Mouse (Mus musculus): ENCODE results near the gene Plcb1.

The Plcb1 gene

DNA sequence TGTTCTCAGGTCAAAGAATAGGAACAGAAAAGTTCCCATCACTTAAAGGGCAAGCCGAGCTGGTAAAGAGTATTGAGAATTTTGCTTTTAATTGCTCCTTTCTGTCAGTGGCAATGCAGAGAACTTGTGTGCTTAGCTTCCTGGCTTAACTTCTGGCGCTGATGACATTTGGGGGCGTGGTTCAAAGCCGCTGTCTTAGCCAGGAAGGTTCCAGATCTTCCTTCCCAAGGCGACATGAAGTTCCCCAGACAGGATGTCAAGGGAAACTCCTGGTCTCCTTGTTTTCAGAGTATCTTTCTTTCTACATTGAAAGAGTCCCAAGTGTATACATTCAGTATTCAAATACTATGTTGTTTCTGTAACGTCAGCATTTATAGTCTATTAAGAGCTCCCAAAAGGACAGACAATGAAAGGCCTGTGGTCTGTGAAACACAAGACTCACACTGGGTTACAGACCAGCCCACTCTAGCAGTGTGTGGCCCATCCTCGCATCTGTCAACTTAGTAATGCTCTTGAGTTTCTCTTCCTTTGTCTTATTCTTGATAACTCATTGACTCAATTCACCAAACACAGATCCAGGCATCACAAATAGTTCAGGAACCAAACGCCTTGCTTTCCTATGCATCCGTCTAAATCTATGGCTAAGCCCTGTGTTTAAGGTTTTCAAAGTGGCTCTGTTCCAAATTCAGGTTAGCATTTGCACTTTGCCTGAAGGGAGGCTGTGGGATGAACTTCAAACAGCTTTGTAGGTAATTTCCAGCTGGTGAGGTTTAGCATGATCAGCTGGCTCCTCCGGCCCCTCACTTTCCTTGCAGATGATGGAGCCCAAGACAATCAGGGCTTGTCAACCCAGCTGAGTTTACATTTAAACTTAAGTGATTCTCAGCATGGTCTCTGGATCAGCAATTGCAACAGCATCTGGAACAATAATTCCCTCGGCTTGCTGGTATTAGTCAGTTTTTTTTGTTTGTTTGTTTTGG, 418.6 kb downstream of the Plcb1 start:
- no peak for DNase-seq (ENCODE audit: low spot score)

DNA sequence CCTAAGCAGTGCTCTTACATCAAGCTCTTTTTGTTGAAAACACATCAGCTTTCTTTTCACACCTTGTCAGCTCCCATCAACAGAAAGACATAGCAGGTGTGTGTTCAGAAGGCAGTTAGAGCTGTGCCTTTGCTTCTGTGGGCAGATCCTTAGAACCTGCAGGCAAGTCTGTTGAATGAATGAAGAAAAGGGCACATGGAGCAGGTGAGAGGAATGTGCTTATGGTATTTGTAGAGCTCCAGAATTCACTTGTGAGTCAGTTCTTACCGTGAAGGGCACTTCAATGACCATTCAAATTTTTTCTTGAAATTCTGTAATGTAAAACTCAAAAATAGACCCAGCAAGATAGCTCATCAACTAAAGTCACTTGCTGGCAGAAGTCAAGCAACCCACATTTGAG, 423.0 kb downstream of the Plcb1 start:
- no peak for DNase-seq (ENCODE audit: low spot score)

DNA sequence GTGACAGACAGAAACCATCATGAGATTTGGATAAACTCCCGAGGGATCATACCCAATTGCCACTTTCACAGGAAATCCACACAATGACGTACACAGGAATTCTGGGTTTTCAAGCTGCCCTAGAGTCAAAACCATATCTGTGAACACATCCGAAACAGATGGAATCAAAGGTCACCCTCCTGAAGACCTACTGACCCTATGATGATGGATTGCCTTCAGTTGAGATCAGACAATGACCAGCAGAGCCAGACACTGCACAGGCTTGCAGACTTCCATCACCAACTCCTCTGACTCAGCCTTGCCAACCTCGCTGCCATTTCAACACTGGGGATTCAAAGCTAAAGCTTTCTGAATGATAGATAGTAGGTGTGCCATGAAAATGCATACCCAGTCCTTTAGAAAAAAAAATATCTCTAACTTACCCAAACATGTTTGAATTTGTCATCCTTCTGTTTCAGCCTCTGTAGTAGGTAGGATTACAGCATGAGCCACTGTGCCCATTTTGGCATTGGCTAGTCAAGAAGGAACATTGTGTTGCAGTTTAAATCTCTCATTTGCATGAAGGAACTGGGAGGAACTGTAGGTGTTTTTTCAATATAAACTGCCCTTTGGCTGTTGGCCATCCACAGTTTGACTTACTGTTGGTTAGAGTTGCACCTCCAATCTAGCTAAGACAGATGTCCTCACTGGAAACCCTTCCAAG, 429.0 kb downstream of the Plcb1 start:
- DNase-seq (ENCODE audit: low spot score), result no peak

DNA sequence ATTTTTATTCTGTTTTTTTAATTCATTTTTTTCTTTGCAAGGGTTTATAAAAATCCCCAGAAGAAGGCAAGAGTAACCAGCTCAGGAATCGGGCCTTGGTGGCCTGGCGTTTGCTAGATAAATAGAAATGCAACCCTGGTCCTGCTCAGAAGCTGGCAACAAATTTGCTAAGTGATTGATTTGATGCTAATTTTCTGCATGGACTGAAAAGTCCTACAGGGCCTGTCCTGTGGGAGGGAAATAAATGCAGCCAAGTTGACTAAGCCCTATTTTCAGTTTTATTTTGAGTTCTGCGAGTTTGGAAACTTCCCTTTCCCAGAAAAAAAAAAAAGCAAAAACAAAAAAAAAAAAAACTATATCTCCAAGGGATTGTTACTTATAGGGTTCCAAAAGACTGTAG, 433.5 kb downstream of the Plcb1 start:
- DNase-seq (ENCODE audit: low spot score), result no peak

DNA sequence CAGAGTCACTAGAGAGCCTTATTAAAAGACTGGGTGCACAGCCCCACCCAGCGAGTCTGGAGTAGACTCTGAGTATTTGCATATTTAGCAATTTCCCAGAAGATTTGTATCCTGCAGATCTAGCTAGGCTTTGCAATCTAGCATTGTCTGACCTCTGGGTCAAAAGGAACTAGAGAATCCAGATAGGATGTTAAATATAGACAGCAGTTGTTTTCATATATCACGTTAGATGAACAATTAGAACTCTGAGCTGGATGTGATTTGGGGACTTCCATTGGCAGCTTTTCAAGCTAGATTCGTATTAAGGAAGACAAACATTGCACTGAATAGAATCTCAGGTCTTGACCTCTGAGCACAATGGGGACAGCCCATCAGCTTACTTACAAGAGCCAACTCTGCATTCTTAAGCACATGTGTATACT, 439.7 kb downstream of the Plcb1 start:
- no peak for DNase-seq (ENCODE audit: low spot score)

DNA sequence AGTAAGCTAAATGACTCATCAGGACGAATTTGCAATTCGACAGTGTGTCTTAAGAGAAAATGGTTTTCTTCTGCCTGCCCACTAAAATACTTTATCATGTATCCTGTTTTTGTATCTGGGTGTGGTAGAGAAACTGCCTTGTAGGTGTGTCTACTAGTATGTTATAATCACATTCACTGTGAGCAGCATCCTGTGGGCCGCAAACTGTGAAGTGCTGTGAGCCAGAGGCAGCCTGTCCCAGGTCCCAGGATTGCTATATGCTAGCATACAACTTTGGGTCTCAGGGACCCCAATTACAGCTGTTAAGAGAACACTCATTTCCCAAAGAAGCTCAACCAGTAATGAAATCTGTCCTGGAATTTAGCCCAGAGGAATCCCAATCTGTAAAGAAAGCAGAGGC, 444.4 kb downstream of the Plcb1 start:
- no peak for DNase-seq (ENCODE audit: low spot score)

DNA sequence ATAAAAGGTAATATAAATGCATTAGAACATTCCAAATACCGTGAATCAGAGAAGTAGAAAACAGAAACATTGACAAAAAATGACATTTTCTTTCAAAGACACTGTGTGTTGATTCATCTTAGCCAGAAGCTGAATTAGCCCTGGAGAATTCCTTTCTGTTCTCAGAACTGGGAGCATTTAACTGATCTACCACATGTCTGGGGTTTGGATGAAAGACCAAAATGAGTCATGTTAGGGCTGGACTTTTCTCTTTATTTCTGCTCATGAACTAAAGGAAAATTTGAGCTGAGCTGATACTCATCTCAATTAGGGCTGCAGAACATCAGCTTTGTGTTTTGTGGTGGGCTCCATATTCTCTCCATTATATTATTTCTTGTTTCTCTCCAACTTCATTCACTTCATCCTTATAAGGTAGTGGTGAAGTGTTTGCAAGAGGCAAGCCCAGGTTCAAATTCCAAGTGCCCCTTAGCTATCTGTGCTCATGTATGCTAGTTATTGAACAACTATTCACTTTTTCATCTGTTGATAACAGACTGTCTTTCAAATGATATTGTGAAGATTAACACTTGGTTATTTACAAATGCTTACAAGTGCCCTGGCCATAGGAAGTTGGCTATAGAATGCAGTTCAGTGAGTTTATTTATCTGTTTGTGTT, 456.9 kb downstream of the Plcb1 start:
- DNase-seq (ENCODE audit: low spot score), result no peak

DNA sequence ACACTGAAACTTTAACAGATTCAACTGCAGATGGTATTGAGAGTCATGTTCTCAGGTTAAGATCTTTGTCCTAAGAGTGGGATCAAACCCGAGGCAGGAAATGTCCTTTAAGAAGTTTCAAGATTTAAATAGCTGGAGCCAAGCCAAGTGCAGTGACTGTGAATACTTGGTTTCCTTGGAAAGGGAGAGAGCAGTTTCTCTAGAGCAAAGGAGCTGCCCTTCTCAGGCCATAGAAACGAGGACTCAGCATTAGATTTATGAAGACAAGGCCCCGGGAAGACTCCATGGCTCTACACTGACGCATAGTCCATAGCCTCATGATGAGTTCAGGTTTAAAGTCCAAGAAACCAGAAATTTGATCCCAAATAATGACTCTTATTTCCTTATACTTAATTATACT, 457.9 kb downstream of the Plcb1 start:
- DNase-seq (ENCODE audit: low spot score), result no peak

DNA sequence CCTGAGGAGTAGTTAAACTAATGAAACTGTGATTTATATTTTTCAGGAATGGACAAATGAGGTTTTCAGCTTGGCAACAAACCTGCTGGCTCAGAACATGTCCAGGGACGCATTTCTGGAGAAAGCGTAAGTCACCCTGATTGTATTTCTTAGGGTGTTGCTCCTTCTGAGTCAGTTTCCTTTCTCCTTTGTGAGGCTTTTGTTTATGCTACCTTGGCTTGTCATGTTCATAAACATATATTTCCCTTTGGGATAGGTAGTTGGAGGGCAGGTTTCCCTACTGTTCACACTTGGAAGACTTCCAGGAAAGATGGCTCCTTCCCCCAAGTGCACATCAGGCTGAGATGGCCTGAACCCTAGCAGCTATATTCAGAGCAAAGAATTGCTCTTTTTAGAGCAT, 464.1 kb downstream of the Plcb1 start:
- no peak for DNase-seq (ENCODE audit: low spot score)

DNA sequence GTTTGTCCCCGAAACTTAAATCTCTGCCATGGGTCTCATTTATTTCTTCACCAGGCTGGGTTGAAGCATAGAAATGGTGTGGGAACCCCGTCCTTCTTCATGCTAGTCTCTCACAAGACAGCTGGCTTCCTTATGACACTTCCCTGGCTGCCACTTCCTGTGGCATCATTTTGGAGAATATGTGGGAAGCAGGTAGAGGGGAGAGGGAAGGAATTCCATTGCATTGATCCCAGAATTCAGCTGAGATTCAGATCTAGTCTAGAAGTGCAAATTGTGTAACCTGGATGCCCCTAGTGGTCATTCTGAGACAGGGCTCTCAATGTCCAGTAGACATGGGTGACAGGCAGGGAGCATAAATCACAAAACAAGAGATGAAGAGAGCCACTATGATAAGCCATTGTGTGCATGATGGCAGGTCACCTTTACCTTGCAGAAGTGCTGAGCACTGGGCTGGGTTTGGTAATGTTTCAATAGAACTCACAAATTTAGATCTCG, 466.0 kb downstream of the Plcb1 start:
- no peak for DNase-seq (ENCODE audit: low spot score)

DNA sequence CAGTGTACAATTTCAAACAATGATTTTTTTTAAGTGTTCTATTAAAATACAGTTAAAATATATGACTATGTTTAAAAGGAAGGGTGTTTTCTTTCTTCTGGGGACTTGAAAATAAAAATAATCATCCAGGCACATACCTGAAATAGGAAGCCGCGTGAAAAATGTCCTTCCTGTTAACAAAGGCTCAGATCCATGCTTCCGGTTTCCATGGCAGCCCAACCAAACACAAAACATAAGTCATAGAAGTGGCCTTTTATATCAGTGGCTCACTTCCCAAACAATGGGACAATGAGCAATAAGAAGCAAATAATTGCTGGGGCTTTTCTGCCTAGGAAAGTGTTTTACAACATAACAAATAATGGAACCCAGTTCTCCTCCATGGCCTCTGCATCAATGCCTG, 473.3 kb downstream of the Plcb1 start:
- DNase-seq (ENCODE audit: low spot score), result no peak

DNA sequence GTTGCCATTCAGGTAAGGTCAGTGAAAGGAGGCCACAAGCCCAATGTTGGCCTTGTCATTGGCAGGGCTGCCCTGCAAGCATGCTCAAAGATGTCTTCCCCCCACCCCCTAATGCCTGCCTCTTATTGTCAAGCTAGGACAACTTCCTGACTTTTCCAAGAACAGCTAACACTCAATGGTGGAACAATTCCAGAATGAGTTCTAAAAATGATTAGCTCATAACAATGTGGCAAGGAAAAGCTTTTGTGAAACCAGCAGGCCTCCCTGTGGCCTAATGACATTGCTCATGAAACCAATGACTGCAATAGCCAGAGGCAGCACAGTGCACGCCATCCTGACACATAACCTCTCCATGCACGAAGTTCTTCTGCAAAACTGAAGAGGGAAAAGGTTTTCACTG, 478.1 kb downstream of the Plcb1 start:
- DNase-seq (ENCODE audit: low spot score), result no peak

DNA sequence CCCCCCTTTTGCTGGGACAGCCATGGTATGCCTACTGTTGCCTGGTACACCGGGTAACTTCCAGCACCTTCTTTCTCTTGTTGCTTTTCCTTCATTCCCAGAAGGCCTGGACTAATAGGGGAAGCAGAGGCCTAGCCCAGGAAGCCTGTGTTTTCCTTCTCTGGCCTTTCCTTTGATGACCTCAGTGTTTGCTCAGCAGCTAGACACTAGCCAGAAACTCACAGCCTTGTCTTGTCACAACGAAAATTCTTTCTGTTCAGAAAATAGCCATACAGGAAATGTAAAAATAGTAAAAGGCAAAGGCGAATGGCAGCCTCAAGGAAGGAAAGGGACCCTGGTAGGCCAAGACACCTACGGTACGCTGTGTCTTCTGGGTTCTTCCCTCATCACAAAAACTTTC, 489.1 kb downstream of the Plcb1 start:
- no peak for DNase-seq (ENCODE audit: low spot score)

DNA sequence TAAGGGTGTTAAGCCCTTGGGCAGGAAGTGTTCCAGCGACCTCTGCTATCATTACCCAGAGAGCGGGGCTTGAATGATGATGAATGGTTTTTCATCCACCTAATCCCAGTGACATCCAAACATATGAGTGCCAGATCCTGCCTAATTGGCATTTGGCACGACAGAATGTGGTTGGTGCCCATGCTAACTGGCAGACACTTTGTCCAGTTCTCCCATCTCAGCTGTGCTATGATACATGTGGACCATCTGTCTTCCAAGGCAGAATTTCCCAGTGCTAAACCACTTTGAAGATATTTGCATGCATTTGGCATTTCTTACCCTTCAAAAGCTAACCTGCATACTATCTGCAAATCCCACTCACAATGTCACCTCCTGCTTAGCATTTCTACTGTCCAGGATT, 492.6 kb downstream of the Plcb1 start:
- no peak for DNase-seq (ENCODE audit: low spot score)

DNA sequence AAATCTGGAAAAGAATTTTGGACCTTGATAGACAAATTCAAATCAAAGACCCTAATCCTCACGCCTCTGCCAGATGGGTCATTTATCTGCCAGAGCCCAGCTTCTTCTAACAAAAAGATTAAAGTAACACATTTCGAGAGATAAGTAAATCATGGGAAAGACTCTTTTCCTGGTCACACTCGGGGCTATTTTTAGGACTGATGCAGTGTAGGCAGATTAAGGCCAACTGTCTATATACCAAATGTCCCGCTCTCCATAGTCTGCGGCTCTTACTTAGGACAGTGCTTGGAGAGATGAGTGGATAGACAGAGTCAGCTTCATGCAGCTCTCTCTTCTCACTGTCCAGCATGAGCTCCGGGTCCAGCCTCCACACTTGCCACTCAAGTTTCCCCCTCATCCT, 493.2 kb downstream of the Plcb1 start:
- DNase-seq (ENCODE audit: low spot score), result no peak

DNA sequence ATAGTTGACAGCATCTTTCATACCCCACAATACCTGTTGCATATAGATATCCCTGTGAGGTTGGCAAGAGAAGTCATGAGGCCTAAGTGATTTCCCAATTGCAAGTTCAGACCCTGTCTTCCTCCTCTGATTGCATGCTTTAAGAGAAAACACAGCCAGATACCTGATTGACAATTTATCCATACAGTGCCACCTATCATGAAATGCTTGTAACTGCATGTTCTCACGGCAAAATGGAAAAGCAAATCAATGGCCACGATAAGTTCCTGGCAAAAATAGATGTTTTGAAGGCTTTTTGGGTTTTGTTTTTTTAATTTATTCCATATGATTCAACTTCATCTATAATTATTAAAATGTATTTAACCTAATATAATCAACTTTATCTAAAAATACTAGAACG, 497.9 kb downstream of the Plcb1 start:
- DNase-seq (ENCODE audit: low spot score), result no peak

DNA sequence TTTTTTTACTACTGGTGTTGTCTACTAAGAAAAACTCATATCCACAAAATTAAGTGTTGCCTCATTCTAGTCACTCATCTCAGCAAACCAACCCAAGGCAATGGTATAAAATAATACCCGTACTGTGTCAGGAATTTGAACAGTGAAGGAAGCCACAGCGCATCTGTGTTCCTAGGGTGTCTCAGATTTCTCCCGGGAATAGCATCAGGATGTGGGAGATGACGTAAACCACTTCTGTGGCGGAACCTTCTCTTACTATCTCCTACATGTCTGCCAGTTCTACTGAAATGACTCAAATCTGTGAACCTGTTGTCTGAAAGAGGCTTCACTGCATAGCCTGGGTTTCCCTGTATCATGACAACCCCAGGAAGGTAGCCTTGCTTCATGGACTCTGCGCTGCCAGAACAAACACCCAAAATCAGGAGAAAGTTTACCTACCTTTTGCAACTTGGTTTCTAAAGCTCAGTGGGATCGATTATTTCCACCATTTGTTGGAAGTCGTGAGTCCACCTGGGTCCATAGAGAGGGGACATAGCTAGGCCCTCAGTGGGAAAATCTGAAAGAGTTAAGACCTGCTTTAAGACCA, 510.4 kb downstream of the Plcb1 start:
- DNase-seq (ENCODE audit: low spot score), result no peak

DNA sequence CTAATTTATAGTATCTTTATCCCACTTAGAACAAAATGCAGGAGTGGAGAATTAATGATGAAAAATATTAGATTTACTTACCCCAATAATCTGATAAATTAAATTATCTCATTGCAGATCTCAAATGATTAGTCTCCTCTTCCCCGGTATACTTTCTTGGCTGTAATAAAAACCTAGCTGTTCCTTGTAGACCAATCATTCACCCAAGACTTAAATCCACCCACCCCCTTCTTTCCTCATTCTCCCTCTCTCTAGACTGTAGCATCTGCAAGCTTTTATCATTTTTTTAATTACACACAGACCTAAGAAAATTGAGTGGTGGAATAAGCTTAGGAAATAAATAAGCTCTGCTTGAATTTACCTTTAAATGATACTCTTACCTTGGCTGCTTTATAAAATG, 514.6 kb downstream of the Plcb1 start:
- DNase-seq (ENCODE audit: low spot score), result no peak

DNA sequence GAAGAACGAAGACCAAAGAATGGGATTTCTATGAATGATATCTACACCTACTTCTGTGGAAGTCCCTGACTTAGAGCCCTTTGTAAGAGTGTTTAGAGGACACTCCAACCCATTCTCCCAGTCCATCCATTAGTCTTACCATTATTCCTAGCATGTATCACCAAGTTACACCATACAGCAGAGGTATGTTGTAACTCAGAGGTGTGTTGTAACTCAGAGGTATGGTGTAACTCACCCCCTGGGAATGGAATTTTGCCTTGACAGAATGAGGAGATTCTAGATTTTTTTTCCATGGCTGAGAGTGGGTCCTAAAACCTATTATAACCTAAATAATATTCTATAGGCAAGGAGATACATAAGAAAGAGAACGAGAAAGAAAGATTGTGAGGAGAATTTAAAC, 516.6 kb downstream of the Plcb1 start:
- DNase-seq (ENCODE audit: low spot score), result no peak

DNA sequence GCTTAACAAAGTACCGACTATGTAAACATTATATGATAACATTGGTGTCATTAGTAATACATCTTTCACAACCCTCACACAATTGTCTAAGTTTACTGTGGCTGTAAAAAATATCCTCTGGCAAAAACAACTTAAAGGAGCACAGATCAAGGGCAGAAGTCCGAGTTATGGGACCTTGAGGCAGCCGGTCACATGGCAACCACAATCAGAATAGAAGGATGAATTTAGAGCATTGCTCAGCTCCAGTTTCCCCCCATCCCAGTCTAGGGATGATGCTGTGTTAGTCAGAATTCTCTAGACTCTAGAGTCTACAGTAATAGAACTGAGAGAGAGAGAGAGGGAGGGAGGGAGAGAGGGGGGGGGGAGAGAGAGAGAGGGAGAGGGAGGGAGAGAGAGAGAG, 519.3 kb downstream of the Plcb1 start:
- no peak for DNase-seq (ENCODE audit: low spot score)

DNA sequence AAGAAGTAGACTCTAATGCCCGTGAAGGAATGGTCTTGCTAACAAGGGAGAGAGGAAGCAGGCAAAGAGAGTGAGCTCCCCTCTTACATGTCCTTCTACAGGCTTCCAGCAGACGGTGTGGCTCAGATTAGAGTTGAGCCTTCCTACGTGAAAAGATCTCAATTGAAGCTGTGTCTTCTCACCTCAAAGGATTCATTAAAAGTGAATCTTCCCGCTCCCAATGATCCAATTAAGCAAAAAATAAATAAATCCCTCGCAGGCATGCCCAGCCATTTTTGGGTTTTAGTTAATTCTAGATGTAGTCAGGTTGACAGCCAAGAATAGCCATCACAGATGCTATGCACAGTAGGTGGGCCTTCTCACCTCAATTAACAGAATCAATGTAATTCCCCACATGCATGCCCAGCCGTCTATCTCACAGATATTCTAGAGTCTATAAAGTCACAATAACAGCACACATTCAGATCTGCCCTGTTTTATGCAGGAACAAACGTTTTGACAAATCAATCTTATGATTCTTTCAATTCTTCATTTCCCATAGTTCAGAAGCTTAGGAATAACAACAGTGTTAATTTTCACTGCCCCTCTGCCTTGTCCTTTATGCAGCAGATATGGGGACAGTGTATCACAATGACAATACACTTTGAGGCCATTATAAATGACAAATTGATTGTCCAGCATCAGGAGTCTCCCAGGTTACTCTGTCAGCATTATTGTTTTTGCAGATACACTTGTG, 520.0 kb downstream of the Plcb1 start:
- no peak for DNase-seq (ENCODE audit: low spot score)

DNA sequence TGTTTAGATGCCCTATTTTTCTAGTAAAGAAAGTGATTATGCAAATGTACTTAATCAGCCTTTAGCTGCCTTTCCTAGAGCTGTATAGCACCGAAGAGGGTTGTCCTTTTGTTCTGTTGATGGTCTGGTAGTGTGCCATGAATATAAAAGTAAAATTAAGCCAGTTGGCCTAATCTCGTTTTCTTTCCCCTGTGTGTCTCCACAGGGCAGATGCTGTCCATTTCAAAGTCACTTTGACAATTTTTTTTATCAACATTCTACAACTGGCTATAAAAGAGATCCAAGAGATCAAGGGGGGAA, 520.6 kb downstream of the Plcb1 start:
- DNase-seq (ENCODE audit: low spot score), result no peak
